Mouse (Mus musculus) intestine, postnatal 0 days (tissue): ENCODE measurements around the gene Chchd6. TPM values are rescaled to one million over a fixed set of nuclear protein-coding genes. Genes with fewer than 3 reads are reported as not detected.

Experiments used
- ATAC-seq: fragments of 200-750 bp; cut with Nextera tagmentation; 2 replicates; pipeline ENCODE4 v1.8.0; 2017; ENCODE audit warnings: mild to moderate bottlenecking, moderate TSS enrichment, moderate library complexity
- H3K27ac ChIP-seq: fragments of 300-500 bp; sonication (generic); 2 replicates; pipeline ENCODE4 v1.5.1; 2014; ENCODE audit warnings: mild to moderate bottlenecking, low read depth, low read length, moderate library complexity
- H3K27me3 ChIP-seq: fragments of 300-500 bp; sonication (generic); replicated peaks from 2 replicates; pipeline ENCODE4 v1.6.1; 2014; ENCODE audit warnings: low read length, mixed read lengths; ENCODE audit not compliant: control insufficient read depth, insufficient read depth
- H3K36me3 ChIP-seq: fragments of 300-500 bp; sonication (generic); 2 replicates; pipeline ENCODE4 v1.6.1; 2014; ENCODE audit warnings: mild to moderate bottlenecking, moderate library complexity; ENCODE audit not compliant: control insufficient read depth, insufficient read depth
- H3K4me1 ChIP-seq: fragments of 300-500 bp; sonication (generic); replicated peaks from 2 replicates; pipeline ENCODE4 v1.6.1; 2014; ENCODE audit warnings: antibody characterized with exemption, low read length, mixed read lengths; ENCODE audit not compliant: control insufficient read depth, insufficient read depth
- H3K4me2 ChIP-seq: fragments of 300-500 bp; sonication (generic); replicated peaks from 2 replicates; pipeline ENCODE4 v1.6.1; 2014; ENCODE audit warnings: low read depth, mild to moderate bottlenecking, moderate library complexity
- H3K4me3 ChIP-seq: fragments of 300-500 bp; sonication (generic); 2 replicates; pipeline ENCODE4 v1.5.1; 2014; ENCODE audit warnings: low read depth, low read length
- H3K9ac ChIP-seq: fragments of 300-500 bp; sonication (generic); 2 replicates; pipeline ENCODE4 v1.6.1; 2014; ENCODE audit warnings: mild to moderate bottlenecking, low read depth, low read length
- H3K9me3 ChIP-seq: fragments of 300-500 bp; sonication (generic); 2 replicates; pipeline ENCODE4 v1.6.1; 2016; ENCODE audit warnings: mixed run types; ENCODE audit not compliant: control insufficient read depth
- CTCF ChIP-seq: sonication (generic); IDR thresholded peaks from 2 replicates; pipeline ENCODE4 v1.5.1; 2016; ENCODE audit warnings: low read depth, mild to moderate bottlenecking, control low read depth, antibody characterized with exemption, moderate library complexity
- WGBS: fragments of 180-500 bp; shearing (Covaris S2); extraction: QIAGEN DNeasy Blood & Tissue Kit; methylation state at CpG from one replicate; pipeline ENCODE4 v1.1.7; 2014; 5-methylcytosine and 5-hydroxymethylcytosine counted together
- polyA plus RNA-seq: library from polyadenylated mRNA; unstranded; fragments of >200 nt; fragmentation: Nextera tagmentation; extraction: Ambion mirVana; gene quantifications from 2 replicates; pipeline ENCODE4 v1.2.1, GENCODE M21; 2015

Gene Chchd6
- polyA plus RNA-seq, 1 experiment from 2014 or later = 15.5 TPM

- H3K36me3 ChIP-seq = no peaks in the 10 kb centered on the region
- no peak for ATAC-seq
- WGBS = 66% methylated on average over 7 of the region's 7 CpGs
Observed at GRCm38 (mm10) chr6:89452976-89453674, 142.3 kb downstream of the Chchd6 start.

GRCm38 (mm10) chr6:89452356-89452755 is 143.1 kb downstream of the Chchd6 start:
- no peak for ATAC-seq
- TF ChIP-seq CTCF = no peak
- Histone ChIP-seq H3K4me2 (no peak overlapping the region), H3K27me3 (no peaks in the 10 kb centered on the region), H3K36me3 (no peaks in the 10 kb centered on the region), H3K9me3 (no peaks in the 10 kb centered on the region), H3K9ac (no peak overlapping the region), H3K4me1 (0 out of 2 replicates have a peak, but pooled peaks cover 6% of the 10 kb centered on the region), H3K27ac (no peak overlapping the region), H3K4me3 (no peak overlapping the region)
- 79% methylated on average over 6 of the region's 6 CpGs for WGBS

More at GRCm38 (mm10) chr6:89452976-89453674, 142.3 kb downstream of the Chchd6 start:
- Histone ChIP-seq H3K4me2 (no peak overlapping the region), H3K4me3 (no peak overlapping the region), H3K4me1 (0 out of 2 replicates have a peak, but pooled peaks cover 6% of the 10 kb centered on the region), H3K27ac (no peak overlapping the region), H3K9ac (no peak overlapping the region), H3K9me3 (no peaks in the 10 kb centered on the region), H3K27me3 (no peaks in the 10 kb centered on the region)
- no peak for TF ChIP-seq CTCF

GRCm38 (mm10) chr6:89448736-89449135 is 146.7 kb downstream of the Chchd6 start:
- no peaks in the 10 kb centered on the region for H3K36me3 ChIP-seq
- no peak overlapping the region for H3K9ac ChIP-seq
- no peak overlapping the region for H3K4me2 ChIP-seq
- H3K4me3 ChIP-seq = no peak overlapping the region
- no peak overlapping the region for H3K27ac ChIP-seq
- no peaks in the 10 kb centered on the region for H3K4me1 ChIP-seq
- no peaks in the 10 kb centered on the region for H3K27me3 ChIP-seq
- no peaks in the 10 kb centered on the region for H3K9me3 ChIP-seq
- no peak for ATAC-seq
- no peak for TF ChIP-seq CTCF
- WGBS = 62% methylated on average over 3 of the region's 3 CpGs

- H3K9ac ChIP-seq = no peak overlapping the region
- H3K27ac ChIP-seq = no peak overlapping the region
- H3K4me1 ChIP-seq = no peaks in the 10 kb centered on the region
- no peak overlapping the region for H3K4me3 ChIP-seq
- no peak overlapping the region for H3K4me2 ChIP-seq
- H3K36me3 ChIP-seq = no peaks in the 10 kb centered on the region
- no peak for ATAC-seq
- TF ChIP-seq CTCF = no peak
- no peaks in the 10 kb centered on the region for H3K27me3 ChIP-seq
- 90% methylated on average over 4 of the region's 4 CpGs for WGBS
- no peaks in the 10 kb centered on the region for H3K9me3 ChIP-seq
Observed at GRCm38 (mm10) chr6:89440671-89441070, 154.8 kb downstream of the Chchd6 start.

- Histone ChIP-seq H3K9me3 (no peaks in the 10 kb centered on the region), H3K9ac (no peak overlapping the region), H3K4me3 (no peak overlapping the region), H3K27me3 (no peaks in the 10 kb centered on the region), H3K27ac (no peak overlapping the region), H3K4me1 (no peaks in the 10 kb centered on the region), H3K36me3 (no peaks in the 10 kb centered on the region), H3K4me2 (no peak overlapping the region)
- 59% methylated on average over 2 of the region's 2 CpGs for WGBS
- ATAC-seq = no peak
- TF ChIP-seq CTCF = no peak
Observed at GRCm38 (mm10) chr6:89431920-89432482, 163.5 kb downstream of the Chchd6 start.

- Histone ChIP-seq H3K4me3 (no peak overlapping the region), H3K27me3 (no peaks in the 10 kb centered on the region), H3K9ac (no peak overlapping the region), H3K4me1 (no peaks in the 10 kb centered on the region), H3K36me3 (no peaks in the 10 kb centered on the region), H3K27ac (no peak overlapping the region), H3K4me2 (no peak overlapping the region), H3K9me3 (no peaks in the 10 kb centered on the region)
- no peak for ATAC-seq
- TF ChIP-seq CTCF = no peak
Observed at GRCm38 (mm10) chr6:89430749-89431148, 164.7 kb downstream of the Chchd6 start.
